Mouse (Mus musculus) stomach, embryonic 14.5 days (tissue): ENCODE data around the gene Cacng1. TPM values are rescaled to one million over a fixed set of nuclear protein-coding genes. Genes with fewer than 3 reads are reported as not detected.

Experiments
- ATAC-seq: fragments of 200-750 bp; cut with Nextera tagmentation; 2 replicates; pipeline ENCODE4 v1.8.0; 2017; ENCODE audit warnings: low read depth, moderate TSS enrichment; ENCODE audit not compliant: insufficient number of reproducible peaks, insufficient read depth, low FRiP score
- H3K27ac ChIP-seq: fragments of 300-500 bp; sonication (generic); 2 replicates; pipeline ENCODE4 v1.5.1; 2014; ENCODE audit warnings: mild to moderate bottlenecking, low read length, moderate library complexity, mixed read lengths
- H3K27me3 ChIP-seq: fragments of 300-500 bp; sonication (generic); 2 replicates; pipeline ENCODE4 v1.6.1; 2014; ENCODE audit warnings: low read length, control low read depth, mixed read lengths; ENCODE audit not compliant: control insufficient read depth, insufficient read depth
- H3K36me3 ChIP-seq: fragments of 300-500 bp; sonication (generic); 2 replicates; pipeline ENCODE4 v1.6.1; 2014; ENCODE audit warnings: mild to moderate bottlenecking, control low read depth, low read length, moderate library complexity, mixed read lengths; ENCODE audit not compliant: control insufficient read depth, insufficient read depth
- H3K4me1 ChIP-seq: fragments of 300-500 bp; sonication (generic); 2 replicates; pipeline ENCODE4 v1.6.1; 2014; ENCODE audit warnings: low read length, control low read depth, mixed read lengths; ENCODE audit not compliant: control insufficient read depth, insufficient read depth
- H3K4me2 ChIP-seq: fragments of 300-500 bp; sonication (generic); replicated peaks from 2 replicates; pipeline ENCODE4 v1.6.1; 2014; ENCODE audit warnings: low read depth, low read length, control low read depth
- H3K4me3 ChIP-seq: fragments of 300-500 bp; sonication (generic); 2 replicates; pipeline ENCODE4 v1.5.1; 2014; ENCODE audit warnings: low read depth, low read length, control low read depth
- H3K9ac ChIP-seq: fragments of 300-500 bp; sonication (generic); replicated peaks from 2 replicates; pipeline ENCODE4 v1.6.1; 2014; ENCODE audit warnings: low read depth, mild to moderate bottlenecking, control low read depth, low read length, moderate library complexity, mixed read lengths
- H3K9me3 ChIP-seq: fragments of 300-500 bp; sonication (generic); 2 replicates; pipeline ENCODE4 v1.6.1; 2016; ENCODE audit warnings: low read depth, low read length, control low read depth; ENCODE audit not compliant: control insufficient read depth
- WGBS: fragments of 180-500 bp; shearing (Covaris S2); extraction: QIAGEN DNeasy Blood & Tissue Kit; methylation state at CpG from one replicate; pipeline ENCODE4 v1.1.7; 2014; 5-methylcytosine and 5-hydroxymethylcytosine counted together
- polyA plus RNA-seq: library from polyadenylated mRNA; unstranded; fragments of >200 nt; fragmentation: Nextera tagmentation; extraction: Ambion mirVana; gene quantifications from 2 replicates; pipeline ENCODE4 v1.2.1, GENCODE M21; 2014

Cacng1 gene
- polyA plus RNA-seq, 1 experiment from 2014 or later = not detected

GRCm38 (mm10) chr11:107699967-107700366 lies 16.4 kb downstream of the Cacng1 start:
- Histone ChIP-seq H3K9me3 (no peaks in the 10 kb centered on the region), H3K4me1 (no peaks in the 10 kb centered on the region), H3K4me3 (no peak overlapping the region), H3K27ac (no peak overlapping the region), H3K9ac (no peak overlapping the region), H3K4me2 (no peak overlapping the region), H3K27me3 (no peaks in the 10 kb centered on the region), H3K36me3 (no peaks in the 10 kb centered on the region)
- WGBS = 79% methylated on average over 4 of the region's 4 CpGs
- ATAC-seq = no peak

DNA sequence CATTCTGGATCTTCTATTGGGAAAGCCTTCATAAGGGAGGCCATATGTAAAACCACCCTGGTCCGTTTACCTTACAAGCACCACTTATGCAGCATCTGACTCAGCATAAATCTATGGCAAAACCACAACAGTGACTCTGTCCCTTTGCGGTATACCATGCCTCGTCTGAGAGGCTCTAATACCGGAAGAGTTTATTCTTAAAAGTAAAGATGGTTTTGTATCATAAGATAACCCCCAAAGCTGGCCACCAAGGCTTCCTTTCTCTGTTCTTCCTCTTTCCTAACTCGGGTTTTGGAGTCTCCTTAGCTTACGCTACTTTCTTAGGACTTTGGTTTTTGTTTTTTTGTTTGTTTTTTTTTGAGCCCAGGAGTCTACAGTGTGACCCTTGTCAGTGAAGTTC lies 23.0 kb downstream of the Cacng1 start:
- ATAC-seq = no peak
- H3K4me2 ChIP-seq = no peak overlapping the region
- H3K9ac ChIP-seq = no peak overlapping the region
- no peaks in the 10 kb centered on the region for H3K27me3 ChIP-seq
- no peaks in the 10 kb centered on the region for H3K9me3 ChIP-seq
- no peak overlapping the region for H3K4me3 ChIP-seq
- no peaks in the 10 kb centered on the region for H3K4me1 ChIP-seq
- H3K27ac ChIP-seq = no peak overlapping the region
- no peaks in the 10 kb centered on the region for H3K36me3 ChIP-seq
- 76% methylated on average over 6 of the region's 6 CpGs for WGBS

DNA sequence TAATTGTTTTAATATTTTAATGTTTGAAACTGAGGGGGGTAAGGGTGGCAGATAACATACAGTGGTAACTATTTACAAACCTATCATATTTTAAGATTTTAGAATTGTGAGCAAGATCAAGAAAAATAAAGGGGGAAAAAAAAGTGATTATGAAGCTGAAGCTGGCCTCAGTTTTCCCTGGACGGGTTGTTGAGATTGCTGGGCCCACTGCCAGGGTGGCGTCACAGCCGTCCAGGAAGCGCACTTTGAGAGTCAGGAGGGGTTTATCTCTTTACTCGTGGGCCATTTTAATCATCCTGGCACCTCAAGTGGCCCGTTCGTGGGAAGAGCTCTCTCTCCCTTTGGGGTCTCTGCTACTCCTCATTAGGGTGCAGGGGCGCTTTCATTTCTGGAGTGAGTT lies 24.8 kb downstream of the Cacng1 start:
- ATAC-seq = no peak
- H3K9ac ChIP-seq = no peak overlapping the region
- peaks cover 6% of the 10 kb centered on the region; the same call in 1 of the 2 replicates for H3K36me3 ChIP-seq
- WGBS = 61% methylated on average over 8 of the region's 8 CpGs
- no peak overlapping the region for H3K4me2 ChIP-seq
- H3K27ac ChIP-seq = no peak overlapping the region
- no peak overlapping the region for H3K4me3 ChIP-seq
- H3K27me3 ChIP-seq = no peaks in the 10 kb centered on the region
- H3K9me3 ChIP-seq = no peaks in the 10 kb centered on the region
- no peaks in the 10 kb centered on the region for H3K4me1 ChIP-seq

- H3K27ac ChIP-seq = no peak overlapping the region
- H3K4me2 ChIP-seq = no peak overlapping the region
- peaks cover 19% of the 10 kb centered on the region for H3K36me3 ChIP-seq
- H3K27me3 ChIP-seq = no peaks in the 10 kb centered on the region
- H3K9me3 ChIP-seq = no peaks in the 10 kb centered on the region
- no peak overlapping the region for H3K9ac ChIP-seq
- no peak overlapping the region for H3K4me3 ChIP-seq
- H3K4me1 ChIP-seq = no peaks in the 10 kb centered on the region
- ATAC-seq = no peak
- WGBS = 96% methylated on average over 10 of the region's 10 CpGs
These were observed 27.8 kb downstream of the Cacng1 start for GRCm38 (mm10) chr11:107688480-107688879.

GRCm38 (mm10) chr11:107686290-107686689 lies 30.0 kb downstream of the Cacng1 start:
- no peak overlapping the region for H3K9ac ChIP-seq
- no peak overlapping the region for H3K4me3 ChIP-seq
- no peaks in the 10 kb centered on the region for H3K27me3 ChIP-seq
- H3K27ac ChIP-seq = no peak overlapping the region
- no peak overlapping the region for H3K4me2 ChIP-seq
- H3K36me3 ChIP-seq = peaks cover 19% of the 10 kb centered on the region
- WGBS = 85% methylated on average over 20 of the region's 20 CpGs
- no peak for ATAC-seq
- no peaks in the 10 kb centered on the region for H3K9me3 ChIP-seq
- no peaks in the 10 kb centered on the region for H3K4me1 ChIP-seq

- H3K9me3 ChIP-seq = no peaks in the 10 kb centered on the region
- no peak for ATAC-seq
- H3K27ac ChIP-seq = no peak overlapping the region
- WGBS = 83% methylated on average over 19 of the region's 19 CpGs
- H3K4me2 ChIP-seq = no peak overlapping the region
- no peak overlapping the region for H3K4me3 ChIP-seq
- H3K9ac ChIP-seq = no peak overlapping the region
- no peaks in the 10 kb centered on the region for H3K27me3 ChIP-seq
- H3K4me1 ChIP-seq = no peaks in the 10 kb centered on the region
- peaks cover 19% of the 10 kb centered on the region for H3K36me3 ChIP-seq
These were observed 32.5 kb downstream of the Cacng1 start for GRCm38 (mm10) chr11:107683544-107684465.

DNA sequence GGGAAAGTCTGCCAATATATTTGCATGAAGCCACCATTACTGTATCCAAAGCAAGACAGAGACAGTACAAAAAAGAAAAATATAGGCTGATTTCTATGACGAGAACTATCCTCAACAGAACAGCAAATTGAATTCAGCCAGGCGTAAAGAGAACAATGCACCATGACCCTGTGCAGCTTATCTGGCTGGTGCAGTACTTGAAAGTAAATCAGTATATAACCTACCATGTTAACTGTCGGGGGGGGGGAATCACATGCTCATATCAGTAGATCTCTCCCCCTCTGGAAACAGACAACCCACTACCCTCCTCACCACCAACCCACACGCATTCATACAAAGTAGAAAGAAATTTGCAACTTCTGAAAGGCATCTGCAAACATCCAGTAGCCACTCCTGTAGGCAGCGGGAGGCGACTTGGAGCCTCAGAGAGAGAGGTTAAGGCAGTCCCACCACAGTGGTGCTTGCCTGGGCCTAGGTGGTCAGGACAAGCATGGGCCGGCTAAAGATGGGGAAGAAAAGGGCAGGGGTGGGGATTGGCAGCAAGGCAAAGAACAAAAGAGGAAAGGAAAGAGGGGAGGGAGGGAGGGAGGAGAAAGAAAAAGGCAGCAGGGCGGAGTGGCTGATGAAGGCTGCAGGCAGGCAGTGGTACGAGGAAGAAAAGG lies 33.5 kb downstream of the Cacng1 start:
- no peaks in the 10 kb centered on the region for H3K9me3 ChIP-seq
- H3K4me2 ChIP-seq = no peak overlapping the region
- H3K27me3 ChIP-seq = no peaks in the 10 kb centered on the region
- no peaks in the 10 kb centered on the region for H3K4me1 ChIP-seq
- no peak overlapping the region for H3K27ac ChIP-seq
- H3K36me3 ChIP-seq = peaks cover 19% of the 10 kb centered on the region
- WGBS = 76% methylated on average over 9 of the region's 9 CpGs
- no peak overlapping the region for H3K4me3 ChIP-seq
- no peak overlapping the region for H3K9ac ChIP-seq
- ATAC-seq = no peak

GRCm38 (mm10) chr11:107676207-107676940 lies 39.9 kb downstream of the Cacng1 start:
- no peak for ATAC-seq
- Histone ChIP-seq H3K4me1 (no peaks in the 10 kb centered on the region), H3K27me3 (no peaks in the 10 kb centered on the region), H3K9me3 (no peaks in the 10 kb centered on the region), H3K36me3 (peaks cover 12% of the 10 kb centered on the region), H3K4me3 (no peak overlapping the region), H3K9ac (no peak overlapping the region), H3K4me2 (no peak overlapping the region), H3K27ac (no peak overlapping the region)
- WGBS = 66% methylated on average over 17 of the region's 17 CpGs
